Mouse (Mus musculus) testis, postnatal 10 days (tissue): ENCODE results near the gene Minos1.

Experiments used
- DNase-seq: peaks from one replicate; pipeline ENCODE4 v3.0.0; 2021; ENCODE audit warnings: low spot score

The Minos1 gene

DNA sequence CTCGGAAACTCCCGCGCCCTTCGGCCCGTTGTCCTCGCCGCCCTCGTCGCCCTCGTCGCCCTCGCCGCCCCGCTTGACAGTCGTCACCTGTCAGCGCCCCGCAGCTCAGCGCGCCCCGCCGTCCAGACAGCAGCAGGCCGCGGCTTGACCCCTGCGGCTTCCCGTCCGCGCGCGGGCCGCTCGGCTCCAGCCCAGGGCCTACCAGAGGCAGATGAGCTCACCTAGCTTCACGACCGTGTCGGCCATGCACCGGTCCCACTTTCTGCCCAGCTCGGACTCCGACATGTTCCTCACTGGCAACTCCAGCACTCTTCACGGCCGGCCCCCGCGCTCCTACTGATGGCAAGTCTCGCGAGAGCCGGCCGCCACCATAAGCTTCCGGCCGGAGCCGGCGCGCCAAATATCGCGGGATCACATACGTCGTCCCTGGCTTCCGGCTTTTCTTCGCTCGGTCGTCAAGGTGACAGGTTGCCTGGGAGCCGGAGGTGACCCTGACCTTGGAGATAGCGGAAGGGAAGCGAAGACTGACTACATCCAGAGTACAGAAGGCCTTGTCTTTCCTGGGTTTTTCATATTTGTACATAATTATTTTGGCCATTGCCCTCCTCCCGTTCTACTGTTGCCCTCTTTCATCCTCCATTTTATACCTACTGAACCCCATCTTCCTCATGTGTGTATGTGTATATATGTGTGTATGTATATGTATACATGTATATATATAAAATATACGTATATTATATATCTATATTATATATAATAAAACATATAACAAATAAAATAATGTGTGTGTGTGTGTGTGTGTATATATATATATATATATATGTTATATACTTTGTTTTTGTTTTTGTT is at the start of gene Minos1:
TSS of gene Minos1 (minus strand) at position 413 of the 849 bp plus-strand sequence.
- peak; percentile 98 for DNase-seq

DNA sequence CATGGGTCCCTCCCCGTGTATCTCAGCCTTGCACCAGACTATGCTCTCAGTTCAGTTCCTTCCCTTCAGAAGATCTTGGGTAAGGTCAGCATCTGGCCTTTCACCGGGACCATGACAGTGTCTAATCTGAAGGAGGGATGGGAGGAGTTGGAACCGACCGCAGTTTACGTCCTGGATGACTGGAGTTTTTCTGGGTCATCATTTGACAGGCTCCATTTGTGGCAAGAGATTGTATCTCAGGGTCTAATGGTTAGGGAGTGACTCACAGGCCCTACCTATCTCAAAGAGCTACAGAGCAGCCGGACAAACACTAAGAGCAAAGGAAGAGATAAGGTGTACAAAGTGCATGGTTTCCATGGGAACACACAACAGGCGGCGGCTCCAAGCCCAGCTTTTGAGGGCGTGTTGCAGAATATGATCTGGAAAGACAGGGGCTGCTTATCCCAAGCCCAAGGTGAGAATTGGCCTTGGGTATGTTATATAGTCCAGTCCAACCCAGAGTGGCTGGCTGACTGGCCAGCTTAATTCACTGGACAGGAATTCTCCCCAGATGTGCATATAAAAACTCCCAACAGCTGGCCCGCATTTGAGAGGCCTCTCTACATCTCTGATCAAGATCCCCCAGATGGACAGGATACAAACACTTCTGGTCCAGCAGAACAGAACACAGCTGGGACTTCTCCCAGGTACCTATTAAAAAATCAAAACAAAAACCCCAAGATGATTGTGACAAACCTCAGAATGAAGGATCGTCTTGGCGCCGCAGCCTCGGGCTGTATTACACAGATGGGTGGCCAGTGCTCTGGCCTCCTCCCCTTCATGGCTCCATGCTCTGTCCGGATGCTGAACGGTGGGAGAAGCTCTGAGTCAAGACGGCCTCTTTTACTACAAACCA is 49.1 kb upstream of the Minos1 start:
- DNase-seq = no peak

DNA sequence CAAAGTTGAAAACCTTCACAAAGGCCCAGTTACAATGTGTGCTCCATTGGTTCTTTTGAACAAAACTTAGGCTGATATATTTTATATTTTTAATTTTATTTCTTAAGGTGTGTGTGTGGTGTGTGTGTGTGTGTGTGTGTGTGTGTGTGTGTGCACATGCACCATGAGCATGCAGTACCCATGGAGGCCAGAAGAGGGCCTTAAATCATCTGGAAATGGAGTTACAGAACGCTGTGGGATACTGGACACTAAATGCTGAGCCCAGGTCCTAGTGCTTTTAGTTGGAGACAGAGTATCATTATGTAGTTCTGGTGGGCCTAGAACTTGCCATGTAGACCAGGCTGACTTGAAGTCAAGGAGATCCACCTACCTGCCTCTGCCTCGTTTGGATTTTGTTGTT is 48.3 kb upstream of the Minos1 start:
- no peak for DNase-seq

DNA sequence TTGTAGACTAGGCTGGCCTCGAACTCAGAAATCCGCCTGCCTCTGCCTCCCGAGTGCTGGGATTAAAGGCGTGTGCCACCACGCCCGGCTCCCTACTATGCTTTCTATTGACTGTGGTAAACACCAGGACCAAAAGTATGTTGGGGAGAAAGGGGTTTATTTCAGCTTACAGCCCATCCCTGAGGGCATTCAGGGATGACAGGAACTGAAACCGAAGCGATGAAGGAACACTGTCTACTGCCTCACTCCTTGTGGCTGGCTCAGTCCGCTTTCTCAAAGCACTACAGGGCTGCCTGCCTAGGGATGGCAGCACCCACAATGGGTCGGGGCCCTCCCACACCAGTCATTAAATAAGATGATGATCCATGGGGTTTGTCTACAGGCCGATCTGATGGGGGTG is 47.5 kb upstream of the Minos1 start:
- DNase-seq = no peak

DNA sequence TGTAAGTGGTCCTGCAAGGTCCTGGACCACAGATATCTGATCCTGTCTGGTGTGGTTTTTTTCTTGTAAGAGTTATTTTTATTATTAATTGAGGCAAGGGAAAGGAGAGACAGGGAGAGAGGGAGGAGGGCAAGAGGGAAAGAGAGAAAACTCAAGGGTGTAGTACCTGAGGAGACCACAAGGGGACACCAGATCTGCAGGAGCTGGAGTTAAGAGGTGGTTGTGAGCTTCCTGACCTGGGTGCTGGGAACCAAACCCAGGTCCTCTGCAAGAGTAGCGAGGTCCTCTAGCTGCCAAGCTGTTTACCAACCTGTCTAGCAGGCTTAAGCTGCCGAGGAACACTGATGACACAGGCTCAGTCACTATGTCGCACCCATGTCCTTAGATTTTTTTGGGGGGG is 47.0 kb upstream of the Minos1 start:
- no peak for DNase-seq

DNA sequence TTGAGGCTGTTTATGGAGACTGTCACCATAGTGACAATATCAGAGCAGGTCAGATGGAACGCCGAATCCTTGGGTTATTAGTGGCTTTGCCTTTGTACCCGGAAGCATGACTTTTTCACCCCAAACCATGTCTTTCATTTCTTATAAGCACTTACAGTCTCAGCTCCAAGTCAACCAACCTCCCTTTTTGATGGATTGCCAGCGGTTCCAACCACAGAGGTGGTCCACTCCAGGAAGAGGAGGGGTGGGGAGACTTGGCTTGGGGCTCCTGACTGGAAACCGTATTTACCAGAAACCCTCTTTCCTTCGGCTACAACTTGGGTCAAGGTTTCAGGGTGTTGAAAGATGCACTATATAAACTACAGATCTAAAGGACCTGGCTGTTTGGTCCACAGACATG is 45.1 kb upstream of the Minos1 start:
- DNase-seq = no peak

DNA sequence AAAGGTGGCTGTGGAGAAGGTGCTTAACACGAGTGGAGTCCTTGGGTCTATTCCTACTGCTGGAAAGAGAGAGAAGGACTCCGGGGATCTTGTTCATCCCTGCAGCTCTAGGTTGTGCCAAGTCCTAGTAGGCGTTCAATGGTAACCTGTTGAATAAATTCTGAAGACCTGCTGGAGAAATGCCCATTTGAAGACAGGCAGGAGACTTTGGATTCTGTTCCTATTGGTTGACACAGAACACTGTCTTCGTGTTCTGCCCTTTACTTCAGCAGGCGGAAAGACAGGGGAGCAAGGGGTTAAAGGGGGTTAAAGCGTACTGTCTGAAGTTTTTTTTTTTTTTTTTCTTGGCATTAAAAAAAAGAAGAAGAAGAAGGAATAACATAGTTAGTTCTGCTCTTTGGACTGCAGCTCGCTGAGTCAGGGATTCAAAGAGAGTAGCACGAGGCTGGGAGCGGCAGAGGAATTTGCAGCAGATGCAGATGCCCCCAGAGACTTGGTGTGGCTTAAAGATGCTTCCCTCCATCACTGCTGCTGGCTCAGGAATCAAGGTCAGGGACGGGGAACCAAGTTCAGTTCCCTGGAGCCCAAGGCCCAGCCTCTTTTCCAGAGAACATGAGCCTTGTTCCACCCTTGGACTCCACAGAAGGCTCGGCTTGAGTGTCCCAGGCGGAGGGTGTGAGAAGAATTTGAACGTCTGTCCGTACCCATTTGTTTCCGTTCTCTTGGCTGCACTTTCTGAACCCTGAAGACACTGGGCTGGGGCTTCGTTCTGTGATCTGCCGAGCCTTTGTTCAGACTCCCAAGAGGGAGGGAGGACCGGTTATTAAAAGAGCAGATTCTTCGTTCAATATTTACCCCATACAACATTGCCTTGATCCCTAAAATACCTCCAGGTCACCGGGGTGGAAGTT is 44.4 kb upstream of the Minos1 start:
- DNase-seq = peak; percentile 69

DNA sequence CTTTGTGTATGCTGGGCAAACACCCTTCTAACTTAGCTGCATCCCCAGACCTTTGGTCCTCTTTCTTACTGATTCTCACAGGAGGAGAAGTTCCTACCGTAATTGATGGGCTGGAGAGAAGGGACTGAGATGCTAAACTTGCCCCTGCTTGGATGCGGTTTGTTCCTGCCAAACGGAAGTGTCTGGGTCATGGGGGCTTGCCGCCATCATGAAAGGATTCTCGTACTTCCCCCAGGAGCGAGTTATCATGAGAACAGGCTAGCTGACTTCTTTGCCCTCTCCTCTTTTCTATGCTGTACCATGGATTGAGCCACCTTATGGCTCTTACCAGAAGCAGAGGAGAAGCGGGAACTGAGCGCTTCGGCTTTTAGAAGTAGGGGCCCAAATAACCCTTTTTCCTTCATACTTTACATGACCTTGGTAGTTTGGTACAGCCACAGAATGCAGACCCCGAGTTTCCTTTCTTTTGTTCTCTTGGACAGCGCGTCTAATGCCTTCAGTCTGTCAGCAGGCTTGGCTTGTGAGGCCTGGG is 38.9 kb upstream of the Minos1 start:
- no peak for DNase-seq

DNA sequence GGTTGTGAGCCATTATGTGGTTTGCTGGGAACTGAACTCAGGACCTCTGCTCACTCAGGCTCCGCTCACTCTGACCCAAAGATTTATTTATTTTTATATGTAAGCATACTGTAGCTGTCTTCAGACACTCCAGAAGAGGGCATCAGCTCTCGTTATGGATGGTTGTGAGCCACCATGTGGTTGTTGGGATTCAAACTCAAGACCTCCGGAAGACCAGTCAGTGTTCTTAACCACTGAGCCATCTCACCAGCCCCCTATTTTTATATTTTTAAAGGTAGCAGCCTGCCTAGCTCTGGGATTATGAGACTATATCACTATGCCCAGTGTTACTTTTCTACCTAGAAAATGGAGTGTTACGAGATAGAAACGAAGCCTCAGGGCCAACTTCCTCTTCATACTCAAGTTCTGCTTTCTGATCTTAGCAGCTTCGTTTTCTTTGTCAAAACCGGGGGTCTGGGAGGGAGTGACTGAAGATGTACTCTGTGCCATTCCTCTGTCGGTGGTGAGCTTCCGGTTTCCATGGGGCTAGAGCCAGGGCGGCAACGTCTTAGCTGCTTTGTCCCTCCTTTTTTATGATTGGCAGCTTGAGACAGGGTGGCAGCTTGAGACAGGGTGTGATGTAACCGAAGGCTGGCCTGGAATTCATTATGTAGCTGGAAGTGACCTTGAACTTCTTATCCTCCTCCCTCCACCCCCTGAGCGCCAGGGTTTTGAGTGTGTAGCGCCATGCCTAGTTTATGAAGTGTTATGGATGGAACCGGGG is 38.3 kb upstream of the Minos1 start:
- DNase-seq = no peak

DNA sequence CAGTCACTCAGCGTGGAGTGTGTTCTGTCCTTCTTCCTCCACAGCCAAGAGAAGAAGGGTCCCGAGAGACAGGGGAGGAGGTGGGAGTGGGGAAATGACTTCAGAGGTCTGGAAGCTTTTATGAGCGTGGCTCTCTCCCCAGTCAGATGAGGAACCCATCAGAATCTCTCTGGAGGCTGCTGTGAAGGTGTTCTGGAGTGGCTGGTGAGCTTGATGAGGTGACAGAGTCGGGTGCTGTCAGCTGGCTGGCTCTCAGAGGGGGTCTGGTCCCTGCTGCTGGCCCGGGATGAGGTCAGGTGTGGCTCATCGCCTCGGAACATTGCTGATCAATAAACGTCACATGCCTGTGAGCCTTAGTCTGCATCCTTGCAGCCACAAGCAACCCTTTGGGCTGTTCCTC is 36.2 kb upstream of the Minos1 start:
- DNase-seq = no peak

DNA sequence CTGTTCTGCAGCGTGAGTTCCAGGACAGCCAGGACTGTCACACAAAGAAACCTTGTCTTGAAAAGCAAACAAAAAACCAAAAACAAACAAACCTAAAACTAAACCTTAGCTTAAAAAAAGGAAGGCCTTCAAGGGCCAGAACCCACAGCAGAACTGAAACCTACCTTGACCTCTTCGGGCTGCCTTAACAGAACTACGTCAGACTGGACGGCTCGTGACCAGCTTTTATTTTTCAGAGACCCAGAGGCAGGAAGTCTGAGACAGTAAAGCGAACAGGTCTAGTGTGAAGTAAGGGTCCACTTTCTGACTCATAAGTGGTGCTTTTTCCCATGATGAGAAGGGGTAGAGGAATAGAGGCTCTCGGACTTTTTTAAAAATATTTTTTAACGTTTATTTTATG is 35.3 kb upstream of the Minos1 start:
- no peak for DNase-seq

DNA sequence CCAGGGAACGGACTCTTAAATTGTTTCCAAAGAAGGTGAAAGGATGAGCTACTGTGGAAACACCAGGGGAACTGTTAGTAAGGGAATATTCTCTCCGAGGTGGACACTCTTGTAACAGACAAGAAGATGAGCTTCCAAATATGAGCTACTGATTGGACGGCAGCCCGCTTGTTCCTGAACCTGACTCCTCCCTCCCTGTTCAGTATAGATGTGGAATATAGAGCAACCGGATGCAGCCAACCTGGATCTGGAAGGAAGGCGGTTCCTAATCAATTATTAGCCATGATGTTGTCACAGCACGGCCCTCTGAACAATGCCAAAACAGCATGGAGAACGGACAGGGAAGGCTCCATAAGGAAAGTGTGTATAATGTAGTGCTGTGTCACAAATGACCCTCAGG is 34.3 kb upstream of the Minos1 start:
- DNase-seq = no peak

DNA sequence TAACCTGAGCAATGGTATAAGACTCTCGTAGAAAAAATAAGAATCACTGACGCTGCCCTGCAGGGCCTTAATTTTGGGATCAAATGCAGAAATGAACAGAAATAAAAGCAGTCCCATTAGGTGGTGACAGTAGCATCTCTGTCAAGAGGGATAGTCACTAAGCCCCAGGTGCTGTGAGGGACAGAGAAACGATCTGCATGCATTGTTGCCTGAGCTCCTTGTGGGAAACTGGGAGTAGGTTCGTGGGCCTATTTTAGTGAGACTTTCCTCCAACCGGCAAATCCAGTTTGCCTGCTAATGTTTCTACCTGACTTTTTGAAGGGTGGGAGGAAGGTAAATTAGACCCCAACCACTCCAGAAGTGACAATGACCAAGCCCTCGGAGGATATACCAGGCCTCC is 33.2 kb upstream of the Minos1 start:
- DNase-seq = no peak

DNA sequence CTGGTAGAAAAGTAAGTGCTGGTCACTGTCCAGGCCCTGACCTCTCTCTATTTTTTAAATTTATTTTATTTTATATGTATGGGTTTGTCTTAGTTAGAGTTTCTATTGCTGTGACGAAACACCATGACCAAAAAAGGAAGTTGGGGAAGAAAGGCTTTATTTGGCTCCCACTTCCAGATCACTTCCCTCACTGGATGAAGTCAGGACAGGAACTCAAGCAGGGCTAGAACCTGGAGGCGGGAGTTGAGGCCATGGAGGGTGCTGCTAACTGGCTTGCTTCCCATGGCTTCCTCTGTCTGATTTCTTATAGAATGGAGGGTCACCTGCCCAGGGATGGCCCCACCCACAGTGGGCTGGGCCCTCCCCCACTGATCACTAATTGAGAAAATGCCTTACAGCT is 30.2 kb upstream of the Minos1 start:
- no peak for DNase-seq

DNA sequence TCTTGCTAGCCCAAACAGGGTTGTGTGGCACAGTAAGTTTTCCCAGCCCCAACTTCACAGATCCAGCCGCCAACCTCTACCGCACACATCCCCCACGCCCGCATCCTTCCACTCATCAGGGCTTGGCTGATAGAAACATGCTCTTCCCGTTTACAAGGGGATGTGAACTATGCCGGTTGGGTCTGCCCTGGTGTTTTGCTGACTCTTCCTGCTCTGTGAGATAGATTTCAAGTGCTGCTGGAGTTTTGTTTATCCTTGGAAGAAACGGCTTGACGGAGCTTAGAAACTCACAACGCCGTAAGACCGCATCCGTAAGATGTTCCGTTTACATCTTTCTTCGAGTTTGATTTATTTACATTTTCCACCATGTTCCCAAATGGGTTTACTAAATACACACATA is 27.4 kb upstream of the Minos1 start:
- no peak for DNase-seq

DNA sequence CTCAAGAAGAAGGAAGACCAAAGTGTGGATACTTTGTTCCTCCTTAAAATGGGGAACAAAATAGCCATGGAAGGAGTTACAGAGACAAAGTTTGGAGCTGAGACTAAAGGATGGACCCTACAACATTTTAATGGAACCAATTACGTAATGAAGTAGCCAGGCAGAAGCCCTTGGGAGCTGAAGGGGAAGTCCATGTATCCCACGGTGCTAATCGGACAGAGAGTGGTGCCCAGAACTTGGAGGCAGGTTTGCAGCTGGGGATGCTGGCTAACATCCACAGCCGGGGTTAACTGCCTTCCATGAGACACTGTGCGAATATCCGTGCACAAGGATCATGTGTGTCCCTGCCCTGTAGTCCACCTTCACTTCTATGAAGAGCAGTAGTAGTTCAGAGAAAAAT is 25.6 kb upstream of the Minos1 start:
- DNase-seq = no peak

DNA sequence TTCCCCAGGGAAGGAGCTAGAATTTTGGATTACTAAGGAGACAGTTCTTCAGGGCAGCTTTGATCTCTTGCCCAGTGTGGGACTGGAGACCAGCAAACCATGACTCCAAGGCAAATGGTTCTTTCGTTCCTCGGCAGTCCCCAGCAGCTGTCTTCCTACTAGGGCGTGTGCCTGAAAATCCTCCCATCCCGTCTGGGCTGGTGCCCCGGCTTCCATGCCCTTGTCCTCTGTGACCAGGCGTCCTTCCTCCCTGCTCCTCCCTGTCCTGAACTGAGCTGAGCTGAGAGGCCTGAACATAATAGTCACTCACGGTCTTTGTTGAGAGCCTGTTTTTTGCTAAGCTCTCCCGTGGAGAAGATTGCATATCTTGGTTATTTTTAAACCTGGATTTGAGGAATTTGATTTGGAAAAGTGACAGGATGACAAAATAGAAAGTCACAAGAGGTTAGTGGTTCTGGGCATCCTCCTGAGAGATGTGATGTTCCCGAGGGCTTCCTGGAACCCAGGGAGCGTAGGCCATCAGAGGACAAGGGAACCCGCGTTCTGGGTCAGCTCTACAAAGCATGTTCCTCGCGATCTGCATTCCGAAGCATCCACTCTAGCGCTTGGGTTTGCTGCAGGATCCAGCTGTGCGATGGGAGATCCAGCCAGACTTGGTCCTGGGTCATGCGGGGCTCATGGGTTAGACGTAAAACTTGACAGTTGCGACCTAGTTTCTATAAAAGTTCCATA is 23.8 kb upstream of the Minos1 start:
- DNase-seq = no peak

DNA sequence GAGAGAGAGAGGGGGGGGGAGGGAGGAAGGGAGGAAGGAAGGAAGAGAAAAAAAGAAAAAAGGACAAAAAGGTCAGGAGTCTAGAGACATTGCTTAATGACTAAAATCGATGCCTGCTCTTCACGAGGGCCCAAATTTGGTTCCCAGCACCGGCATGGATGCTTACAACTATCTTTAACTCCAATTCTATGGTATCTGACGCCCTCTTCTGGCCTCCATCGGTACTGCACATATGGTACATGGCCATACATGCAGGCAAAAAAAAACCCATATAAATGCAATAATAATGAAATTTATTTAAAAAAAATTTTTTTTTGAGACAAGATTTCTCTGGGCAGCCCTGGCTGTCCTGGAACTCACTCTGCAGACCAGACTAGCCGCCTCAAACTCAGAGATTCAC is 20.5 kb upstream of the Minos1 start:
- DNase-seq = no peak

DNA sequence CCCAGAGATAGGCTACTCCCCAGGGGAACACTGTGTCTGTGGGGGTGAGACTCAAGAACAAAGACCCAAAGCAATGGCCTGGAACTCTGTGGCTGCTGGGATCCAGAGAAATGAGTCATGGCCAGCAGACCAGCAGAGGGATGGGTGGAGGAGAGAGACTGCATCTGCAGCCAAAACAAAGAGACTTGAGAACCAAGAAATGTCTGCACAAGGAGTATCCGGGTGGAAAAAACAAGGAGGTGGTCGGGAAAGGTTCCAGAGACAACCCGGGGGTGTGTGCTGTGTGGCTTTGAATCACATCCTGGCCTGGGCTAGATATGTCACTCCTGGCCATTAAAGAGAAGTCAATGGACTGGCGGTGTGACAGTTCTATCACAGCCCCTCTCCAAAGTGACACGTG is 15.8 kb upstream of the Minos1 start:
- DNase-seq = no peak

DNA sequence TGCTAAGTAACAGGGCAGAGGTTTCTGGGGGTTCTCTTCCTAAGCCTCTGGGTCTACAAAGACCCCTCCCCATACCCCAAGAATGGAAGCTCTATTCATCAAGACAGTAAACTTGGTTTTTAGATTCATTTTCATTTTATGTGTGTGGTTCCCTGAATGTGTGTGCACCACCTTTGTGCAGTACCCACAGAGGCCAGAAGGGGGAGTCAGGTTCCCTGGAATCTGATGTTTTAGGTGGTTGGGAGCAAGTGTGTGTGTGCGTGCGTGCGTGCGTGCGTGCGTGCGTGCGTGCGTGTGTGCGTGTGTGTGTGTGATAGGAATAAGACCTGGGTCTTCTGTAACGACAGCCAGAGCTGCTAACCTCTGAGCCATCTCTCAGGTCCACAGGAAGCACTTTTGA is 14.2 kb upstream of the Minos1 start:
- DNase-seq = peak; percentile 70

DNA sequence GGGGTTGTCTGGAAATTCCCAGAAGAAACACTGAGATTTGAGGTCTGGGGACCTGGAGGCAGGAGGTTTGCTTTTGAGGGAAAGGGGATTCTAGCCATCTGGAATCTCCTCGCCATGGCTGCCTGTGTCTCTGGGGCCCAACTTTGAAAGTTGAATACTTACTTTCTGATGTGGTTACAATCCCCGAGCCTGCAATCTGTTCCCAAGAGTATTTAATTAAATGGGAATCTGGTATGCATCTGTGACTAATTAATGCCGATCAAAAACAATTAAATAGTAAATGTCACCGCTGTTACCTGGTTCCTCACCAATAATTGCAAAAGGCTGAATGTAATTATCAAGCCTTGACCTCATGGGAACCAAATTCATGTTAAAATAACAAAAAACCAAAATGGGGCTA is 13.7 kb upstream of the Minos1 start:
- DNase-seq = no peak
